Mouse (Mus musculus) embryonic facial prominence, embryonic 13.5 days (tissue): Measurements from ENCODE around the gene Rpp30. TPM values are rescaled to one million over a fixed set of nuclear protein-coding genes. Genes with fewer than 3 reads are reported as not detected.

Experiments
- ATAC-seq: fragments of 200-750 bp; cut with Nextera tagmentation; 2 replicates; pipeline ENCODE4 v1.8.0; 2017; ENCODE audit warnings: low read depth; ENCODE audit not compliant: insufficient number of reproducible peaks, insufficient read depth, low FRiP score, low TSS enrichment
- H3K27ac ChIP-seq: fragments of 300-500 bp; sonication (generic); 2 replicates; pipeline ENCODE4 v1.5.1; 2015; ENCODE audit warnings: moderate library complexity, mild to moderate bottlenecking, inconsistent platforms
- H3K27me3 ChIP-seq: fragments of 300-500 bp; sonication (generic); 2 replicates; pipeline ENCODE4 v1.6.1; 2015; ENCODE audit warnings: mild to moderate bottlenecking, inconsistent platforms
- H3K36me3 ChIP-seq: fragments of 300-500 bp; sonication (generic); 2 replicates; pipeline ENCODE4 v1.6.1; 2015; ENCODE audit warnings: mild to moderate bottlenecking, inconsistent platforms
- H3K4me1 ChIP-seq: fragments of 300-500 bp; sonication (generic); 2 replicates; pipeline ENCODE4 v1.6.1; 2015; ENCODE audit warnings: inconsistent platforms
- H3K4me2 ChIP-seq: fragments of 300-500 bp; sonication (generic); 2 replicates; pipeline ENCODE4 v1.6.1; 2015; ENCODE audit warnings: moderate library complexity, mild to moderate bottlenecking, inconsistent platforms
- H3K4me3 ChIP-seq: fragments of 300-500 bp; sonication (generic); 2 replicates; pipeline ENCODE4 v1.5.1; 2015; ENCODE audit warnings: mild to moderate bottlenecking, inconsistent platforms
- H3K9ac ChIP-seq: fragments of 300-500 bp; sonication (generic); 2 replicates; pipeline ENCODE4 v1.6.1; 2015; ENCODE audit warnings: mild to moderate bottlenecking, inconsistent platforms
- H3K9me3 ChIP-seq: fragments of 300-500 bp; sonication (generic); 2 replicates; pipeline ENCODE4 v1.6.1; 2016; ENCODE audit warnings: inconsistent platforms
- WGBS: fragments of 180-500 bp; shearing (Covaris S2); methylation state at CpG from one replicate; pipeline ENCODE4 v1.1.7; 2015; ENCODE audit warnings: mixed read lengths; 5-methylcytosine and 5-hydroxymethylcytosine counted together
- polyA plus RNA-seq: library from polyadenylated mRNA; unstranded; fragments of >200 nt; fragmentation: Nextera tagmentation; extraction: Ambion mirVana; gene quantifications from 2 replicates; pipeline ENCODE4 v1.2.1, GENCODE M21; 2015

Gene Rpp30
- polyA plus RNA-seq = 71.7 and 73.2 TPM in 2 replicates

DNA sequence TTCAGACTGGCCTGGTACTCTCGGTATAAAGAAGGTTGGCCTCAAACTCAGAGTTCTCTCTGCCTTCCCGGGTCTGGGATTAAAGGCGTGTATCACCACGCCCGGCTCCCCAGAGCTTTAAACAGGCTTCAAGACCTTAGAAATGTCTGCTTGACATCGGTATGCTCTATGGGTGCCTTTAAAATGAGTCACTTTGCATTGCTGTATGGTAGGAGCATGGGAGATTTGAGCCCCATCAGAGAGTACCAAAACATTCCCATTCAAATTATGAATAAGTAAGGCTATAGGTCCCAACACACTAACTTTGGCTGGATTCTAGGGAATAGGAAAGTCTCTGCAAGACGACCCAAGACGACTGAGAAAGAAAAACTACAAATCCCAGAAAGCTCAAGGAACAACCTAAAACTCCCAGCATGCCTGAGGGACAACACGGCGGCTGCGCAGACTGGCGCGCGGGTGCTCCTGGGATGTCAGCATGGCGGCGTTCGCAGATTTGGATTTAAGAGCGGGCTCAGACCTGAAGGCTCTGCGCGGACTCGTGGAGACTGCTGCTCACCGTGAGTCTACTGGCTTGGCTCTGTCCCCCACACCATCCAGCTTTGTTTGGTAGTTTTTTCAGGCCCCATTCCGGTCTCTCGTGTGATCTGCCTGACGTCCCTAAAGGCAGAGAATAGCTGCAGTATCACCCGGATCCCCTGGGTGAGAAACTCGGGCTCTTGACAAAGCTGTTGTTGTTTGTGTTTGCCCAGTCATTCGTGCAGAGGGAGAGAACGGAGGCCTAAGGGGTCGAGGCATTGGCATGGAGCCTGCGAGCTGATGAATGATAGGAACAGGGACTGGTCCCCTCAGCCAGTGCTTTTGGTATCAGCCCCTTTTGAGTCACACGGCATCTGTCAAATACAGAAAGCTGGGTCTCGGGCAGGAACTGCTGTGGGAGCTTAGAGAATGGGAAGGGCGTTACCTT lies at the start of gene Rpp30:
Gene Rpp30 (plus strand): TSS at position 455 of the 964 bp plus-strand sequence.
- no peaks in the 10 kb centered on the region for H3K9me3 ChIP-seq
- H3K27me3 ChIP-seq = peaks cover 6% of the 10 kb centered on the region; the same call in 1 of the 2 replicates
- H3K9ac ChIP-seq = peak within 1 kb of the TSS; percentile 87
- ATAC-seq = peak; percentile 92
- peak within 1 kb of the TSS; percentile 80 for H3K4me2 ChIP-seq
- H3K4me3 ChIP-seq = peak within 1 kb of the TSS; percentile 81
- peak within 1 kb of the TSS; percentile 71 for H3K27ac ChIP-seq
- 3% methylated on average over 34 of the region's 34 CpGs for WGBS
- peaks cover 10% of the 10 kb centered on the region for H3K4me1 ChIP-seq
- peaks cover 8% of the 10 kb centered on the region for H3K36me3 ChIP-seq

- ATAC-seq = no peak
- no peak overlapping the region for H3K27ac ChIP-seq
- H3K36me3 ChIP-seq = no peaks in the 10 kb centered on the region
- no peak overlapping the region for H3K4me2 ChIP-seq
- no peak overlapping the region for H3K4me3 ChIP-seq
- no peak overlapping the region for H3K9ac ChIP-seq
- no peaks in the 10 kb centered on the region for H3K9me3 ChIP-seq
- H3K27me3 ChIP-seq = no peaks in the 10 kb centered on the region
- no peaks in the 10 kb centered on the region for H3K4me1 ChIP-seq
- WGBS = 82% methylated on average over 7 of the region's 7 CpGs
Observed at GRCm38 (mm10) chr19:36046046-36046445, 37.5 kb upstream of the Rpp30 start.

- Histone ChIP-seq H3K27me3 (peaks cover 66% of the 10 kb centered on the region), H3K4me1 (peaks cover 8% of the 10 kb centered on the region)
Observed at GRCm38 (mm10) chr19:36056502-36057221, 26.9 kb upstream of the Rpp30 start.

GRCm38 (mm10) chr19:36057231-36057811 lies 26.2 kb upstream of the Rpp30 start, which contains the start of gene Htr7:
TSS of gene Htr7 (minus strand) at chr19:36057507.
- under 1% methylated on average over 83 of the region's 86 CpGs for WGBS
- Histone ChIP-seq H3K4me3 (peak within 1 kb of the TSS; percentile 62), H3K27ac (no peak within 1 kb of the TSS), H3K9ac (peak within 1 kb of the TSS; percentile 64), H3K36me3 (no peaks in the 10 kb centered on the region), H3K9me3 (no peaks in the 10 kb centered on the region), H3K4me1 (peaks cover 8% of the 10 kb centered on the region), H3K27me3 (peaks cover 64% of the 10 kb centered on the region), H3K4me2 (peak within 1 kb of the TSS; percentile 92)
- ATAC-seq = peak; percentile 69; the same call in 1 of the 2 replicates

More at GRCm38 (mm10) chr19:36056502-36057221, 26.9 kb upstream of the Rpp30 start:
- peak overlapping the region; percentile 92 for H3K4me2 ChIP-seq
- peak overlapping the region; percentile 64 for H3K9ac ChIP-seq
- no peak overlapping the region for H3K27ac ChIP-seq
- H3K4me3 ChIP-seq = peak overlapping the region; percentile 62
- no peaks in the 10 kb centered on the region for H3K9me3 ChIP-seq
- no peak for ATAC-seq
- WGBS = 11% methylated on average over 48 of the region's 49 CpGs
- H3K36me3 ChIP-seq = no peaks in the 10 kb centered on the region

DNA sequence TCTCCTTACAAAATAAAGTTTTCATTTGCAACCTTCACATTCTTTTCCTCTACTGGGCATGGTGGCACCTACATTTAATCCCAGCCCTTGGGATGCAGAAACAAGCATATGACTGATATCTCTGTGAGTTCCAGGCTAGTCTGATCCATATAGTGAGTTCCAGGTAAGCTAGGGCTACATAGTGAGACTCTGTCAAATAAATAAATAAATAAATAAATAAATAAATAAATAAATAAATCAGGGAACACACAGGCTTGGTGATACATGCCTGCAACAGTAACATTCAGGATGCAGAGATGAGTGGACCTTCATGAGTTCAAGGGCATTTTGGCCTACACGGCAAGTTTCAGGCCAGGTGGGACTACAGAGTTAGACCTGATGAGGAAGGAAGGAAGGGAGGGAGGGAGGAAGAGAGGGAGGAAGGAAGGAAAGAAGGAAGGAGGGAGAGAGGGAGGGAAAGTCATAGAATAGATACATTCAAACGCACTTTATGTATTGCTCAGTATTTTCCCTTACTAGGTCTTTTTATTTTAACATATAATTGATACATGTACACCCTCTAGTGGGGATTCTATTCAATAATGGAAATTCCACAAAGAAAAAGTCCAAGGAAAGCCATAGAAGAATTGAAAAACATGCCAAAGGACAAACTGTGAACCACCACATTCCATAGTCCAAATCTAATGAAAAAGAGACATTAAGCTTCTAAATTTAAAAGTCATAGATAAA lies 20.6 kb upstream of the Rpp30 start:
- H3K9ac ChIP-seq = no peak overlapping the region
- H3K9me3 ChIP-seq = no peaks in the 10 kb centered on the region
- H3K27ac ChIP-seq = no peak overlapping the region
- 70% methylated on average over 2 of the region's 2 CpGs for WGBS
- H3K36me3 ChIP-seq = no peaks in the 10 kb centered on the region
- H3K4me1 ChIP-seq = no peaks in the 10 kb centered on the region
- ATAC-seq = no peak
- H3K4me3 ChIP-seq = no peak overlapping the region
- H3K4me2 ChIP-seq = no peak overlapping the region
- peaks cover 22% of the 10 kb centered on the region for H3K27me3 ChIP-seq

DNA sequence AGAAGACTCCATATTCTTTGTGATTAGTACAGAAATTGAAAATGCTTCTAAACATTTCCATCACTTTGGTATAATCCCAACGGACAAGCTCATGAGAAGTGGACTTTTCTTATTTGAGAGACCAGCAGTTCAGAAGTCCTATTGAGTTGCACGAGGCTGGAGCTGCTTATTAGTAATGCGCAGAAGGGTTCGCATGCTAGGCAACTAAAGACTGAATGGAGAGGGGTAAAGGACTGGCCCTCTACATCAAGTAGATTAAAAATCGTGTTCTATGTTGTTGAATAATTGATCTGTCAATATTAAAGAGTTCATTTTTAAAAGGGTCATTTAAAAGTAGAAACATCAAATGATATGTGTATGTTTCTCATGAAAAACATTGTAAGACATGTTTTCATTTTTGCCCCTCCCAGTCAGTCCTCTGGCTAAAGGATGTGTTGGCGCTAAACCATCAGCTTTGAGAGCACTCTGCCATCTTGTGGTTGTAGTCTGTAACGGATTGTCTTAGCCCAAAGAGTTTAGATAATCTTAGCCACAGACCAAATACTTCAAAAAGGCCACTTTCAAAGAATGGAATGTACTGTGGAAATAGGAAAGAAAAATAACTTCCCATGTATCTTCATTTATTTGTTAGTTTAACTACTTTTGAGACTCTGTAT lies 782 bp upstream of the Rpp30 start:
- H3K27ac ChIP-seq = peak overlapping the region; percentile 71
- peak overlapping the region; percentile 81 for H3K4me3 ChIP-seq

DNA sequence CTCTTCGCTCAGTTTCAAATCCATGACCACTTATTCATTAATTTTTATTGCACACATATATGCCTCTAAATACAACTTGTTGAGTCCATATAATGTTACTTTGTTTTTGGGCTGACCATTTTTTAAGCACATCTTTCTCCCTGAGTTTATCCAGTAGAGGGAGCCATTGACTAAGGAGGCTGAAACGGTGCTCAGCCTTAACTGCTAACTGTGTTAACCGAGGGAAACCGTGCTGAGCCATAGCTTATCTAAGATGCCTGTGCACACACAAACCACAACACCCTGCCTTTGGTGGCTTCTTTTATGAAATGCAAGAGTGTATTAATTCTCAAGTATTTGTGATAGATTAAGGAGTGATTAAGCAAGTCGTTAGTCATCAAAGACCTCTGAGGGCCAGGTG lies 7.3 kb downstream of the Rpp30 start:
- Histone ChIP-seq H3K4me1 (no peaks in the 10 kb centered on the region), H3K36me3 (peaks cover 53% of the 10 kb centered on the region), H3K9ac (no peak overlapping the region), H3K4me3 (no peak overlapping the region), H3K27ac (no peak overlapping the region), H3K9me3 (no peaks in the 10 kb centered on the region), H3K4me2 (no peak overlapping the region), H3K27me3 (no peaks in the 10 kb centered on the region)
- 59% methylated on average over 5 of the region's 5 CpGs for WGBS
- no peak for ATAC-seq

More for the DNA sequence above, 782 bp upstream of the Rpp30 start:
- Histone ChIP-seq H3K36me3 (no peaks in the 10 kb centered on the region), H3K27me3 (peaks cover 6% of the 10 kb centered on the region; the same call in 1 of the 2 replicates), H3K9me3 (no peaks in the 10 kb centered on the region), H3K4me2 (peak overlapping the region; percentile 80), H3K9ac (peak overlapping the region; percentile 87), H3K4me1 (peaks cover 10% of the 10 kb centered on the region)
- ATAC-seq = no peak
- WGBS = 47% methylated on average over 7 of the region's 7 CpGs

DNA sequence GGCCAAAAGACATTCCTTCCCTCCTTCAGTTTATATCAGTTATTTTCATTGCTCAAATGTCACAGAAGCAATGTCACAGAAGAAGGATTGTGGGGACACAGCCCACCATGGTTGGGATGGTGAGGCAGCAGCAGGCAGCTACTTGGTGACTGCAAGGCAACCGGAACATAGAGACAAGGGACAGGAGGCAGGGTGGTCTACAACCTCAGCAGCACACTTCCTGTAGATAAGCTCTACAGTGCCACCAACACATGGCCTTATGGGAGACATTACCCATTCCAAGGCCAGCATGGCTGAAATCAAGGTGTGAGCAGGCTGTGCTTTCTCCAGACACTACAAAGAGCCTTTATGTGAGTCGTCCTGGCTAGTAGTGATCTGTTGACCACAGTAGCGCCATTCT lies 13.7 kb downstream of the Rpp30 start:
- no peak overlapping the region for H3K4me3 ChIP-seq

DNA sequence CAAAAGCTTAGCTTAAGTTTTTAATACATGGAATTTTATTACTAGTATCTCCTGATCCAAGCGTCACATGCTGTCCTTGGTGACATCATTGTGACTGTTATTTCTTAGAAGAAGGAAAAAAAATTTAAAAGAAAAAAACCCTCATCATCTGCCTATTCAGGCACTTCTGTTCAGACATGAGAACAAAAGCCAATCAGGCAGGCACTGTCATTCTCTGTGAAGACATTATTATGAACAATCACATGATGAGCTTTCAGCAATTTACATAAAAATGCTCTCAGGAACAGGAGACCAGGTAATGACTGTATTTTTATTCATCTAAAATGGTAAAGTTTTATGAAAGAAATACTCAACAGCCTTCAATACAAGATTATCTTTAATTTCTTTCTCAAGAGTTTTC lies 14.7 kb downstream of the Rpp30 start:
- peaks cover 63% of the 10 kb centered on the region for H3K36me3 ChIP-seq
- H3K4me1 ChIP-seq = no peaks in the 10 kb centered on the region
- no peak overlapping the region for H3K27ac ChIP-seq
- H3K4me2 ChIP-seq = no peak overlapping the region
- H3K9me3 ChIP-seq = no peaks in the 10 kb centered on the region
- H3K4me3 ChIP-seq = no peak overlapping the region
- no peak for ATAC-seq
- H3K27me3 ChIP-seq = no peaks in the 10 kb centered on the region
- 97% methylated on average over 1 of the region's 1 CpGs for WGBS
- no peak overlapping the region for H3K9ac ChIP-seq

More for the DNA sequence above, 13.7 kb downstream of the Rpp30 start:
- H3K4me1 ChIP-seq = no peaks in the 10 kb centered on the region
- H3K27ac ChIP-seq = no peak overlapping the region
- H3K36me3 ChIP-seq = peaks cover 61% of the 10 kb centered on the region
- no peak for ATAC-seq
- no peak overlapping the region for H3K4me2 ChIP-seq
- 88% methylated on average over 3 of the region's 3 CpGs for WGBS
- H3K9ac ChIP-seq = no peak overlapping the region
- H3K27me3 ChIP-seq = no peaks in the 10 kb centered on the region
- no peaks in the 10 kb centered on the region for H3K9me3 ChIP-seq

DNA sequence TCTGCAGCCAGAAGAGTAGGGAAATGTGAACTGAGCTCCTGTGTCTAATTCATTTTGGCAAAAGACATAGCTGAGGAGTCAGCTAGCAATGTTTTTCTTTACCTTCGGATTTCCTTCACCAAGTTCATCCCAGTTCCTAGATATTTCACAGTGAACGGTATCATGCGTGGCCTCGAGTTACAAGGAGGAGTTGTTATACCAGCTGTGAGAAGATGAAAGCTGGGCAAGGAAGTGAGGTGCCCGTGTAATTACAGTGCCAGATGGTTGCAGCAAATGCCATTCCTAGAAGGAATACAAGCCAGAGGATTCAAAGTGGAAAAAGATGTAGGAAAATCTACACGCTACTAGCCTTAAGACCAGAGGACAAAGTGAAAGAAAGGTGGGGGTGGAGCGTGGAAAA lies 15.4 kb downstream of the Rpp30 start:
- no peak overlapping the region for H3K27ac ChIP-seq
- no peak overlapping the region for H3K4me3 ChIP-seq
- H3K4me1 ChIP-seq = no peaks in the 10 kb centered on the region
- peaks cover 64% of the 10 kb centered on the region for H3K36me3 ChIP-seq
- H3K4me2 ChIP-seq = no peak overlapping the region
- 87% methylated on average over 7 of the region's 7 CpGs for WGBS
- no peak for ATAC-seq
- H3K9me3 ChIP-seq = no peaks in the 10 kb centered on the region
- no peak overlapping the region for H3K9ac ChIP-seq
- no peaks in the 10 kb centered on the region for H3K27me3 ChIP-seq
